Mouse (Mus musculus) kidney, adult 2 months (tissue): ENCODE data around the gene Ypel3.

ENCODE experiments used
- CTCF ChIP-seq: fragments of 200-500 bp; conservative IDR thresholded peaks from 2 replicates; pipeline ENCODE4 v1.5.1; 2011; ENCODE audit warnings: low read depth, mild to moderate bottlenecking, control low read depth, low read length, moderate library complexity, mixed read lengths; ENCODE audit not compliant: insufficient read depth, insufficient read length
- POLR2A ChIP-seq: fragments of 200-500 bp; IDR thresholded peaks from one replicate; pipeline ENCODE4 v1.6.1; 2011; ENCODE audit warnings: low read depth, low read length, control low read depth

DNA sequence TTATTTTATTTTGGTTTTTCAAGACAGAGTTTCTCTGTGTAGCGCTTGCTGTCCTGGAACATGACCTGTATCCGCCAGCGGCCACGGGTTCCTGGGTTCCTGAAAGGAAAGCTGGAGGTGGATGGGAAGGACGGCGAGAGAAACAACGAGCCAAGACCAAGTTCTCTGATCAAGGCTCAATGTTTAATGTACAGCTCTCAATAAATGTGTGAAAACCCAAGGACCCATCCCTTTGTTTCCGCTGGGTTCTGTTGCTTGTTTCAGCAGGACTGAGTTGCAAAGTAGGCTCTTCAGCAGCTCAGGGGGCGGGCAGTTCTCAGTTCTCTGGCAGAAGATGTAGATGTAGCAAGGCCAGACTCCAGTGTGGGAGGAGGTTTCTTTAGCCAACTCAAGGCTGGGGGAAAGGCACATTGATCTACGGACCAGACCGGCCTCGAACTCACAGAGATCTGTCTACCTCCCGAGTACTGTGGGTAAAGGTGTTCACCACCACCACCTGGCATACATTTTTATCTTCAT, 34.7 kb upstream of the Ypel3 start:
- TF ChIP-seq POLR2A = no peak
- TF ChIP-seq CTCF = no peak
